Mouse (Mus musculus) limb, embryonic 11.5 days (tissue): Measurements from ENCODE around the gene 2310022B05Rik. TPM values are rescaled to one million over a fixed set of nuclear protein-coding genes. Genes with fewer than 3 reads are reported as not detected.

Experiments
- ATAC-seq: fragments of 200-750 bp; cut with Nextera tagmentation; 2 replicates; pipeline ENCODE4 v1.8.0; 2017; ENCODE audit warnings: low read depth; ENCODE audit not compliant: insufficient number of reproducible peaks, low FRiP score, low TSS enrichment
- DNase-seq: peaks from one replicate; pipeline ENCODE4 v3.0.0-alpha.2; 2015; ENCODE audit warnings: low spot score
- H3K27ac ChIP-seq: fragments of 300-500 bp; sonication (generic); replicated peaks from 2 replicates; pipeline ENCODE4 v1.5.1; 2014; ENCODE audit warnings: low read depth, mild to moderate bottlenecking, low read length
- H3K27me3 ChIP-seq: fragments of 300-500 bp; sonication (generic); 2 replicates; pipeline ENCODE4 v1.6.1; 2014; ENCODE audit warnings: mild to moderate bottlenecking, low read length, mixed read lengths; ENCODE audit not compliant: control insufficient read depth, insufficient read depth
- H3K36me3 ChIP-seq: fragments of 300-500 bp; sonication (generic); 2 replicates; pipeline ENCODE4 v1.6.1; 2014; ENCODE audit warnings: mild to moderate bottlenecking, low read length, moderate library complexity, mixed read lengths; ENCODE audit not compliant: control insufficient read depth, insufficient read depth
- H3K4me1 ChIP-seq: fragments of 300-500 bp; sonication (generic); 2 replicates; pipeline ENCODE4 v1.6.1; 2014; ENCODE audit warnings: low read length, mixed read lengths; ENCODE audit not compliant: control insufficient read depth, insufficient read depth
- H3K4me2 ChIP-seq: fragments of 300-500 bp; sonication (generic); 2 replicates; pipeline ENCODE4 v1.6.1; 2014; ENCODE audit warnings: low read depth, mild to moderate bottlenecking, moderate library complexity; ENCODE audit not compliant: severe bottlenecking
- H3K4me3 ChIP-seq: fragments of 300-500 bp; sonication (generic); 2 replicates; pipeline ENCODE4 v1.5.1; 2014; ENCODE audit warnings: low read depth, low read length
- H3K9ac ChIP-seq: fragments of 300-500 bp; sonication (generic); 2 replicates; pipeline ENCODE4 v1.6.1; 2014; ENCODE audit warnings: mild to moderate bottlenecking, low read length
- H3K9me3 ChIP-seq: fragments of 300-500 bp; sonication (generic); 2 replicates; pipeline ENCODE4 v1.6.1; 2016; ENCODE audit warnings: low read length; ENCODE audit not compliant: control insufficient read depth
- WGBS: fragments of 180-500 bp; shearing (Covaris S2); extraction: QIAGEN DNeasy Blood & Tissue Kit; methylation state at CpG from one replicate; pipeline ENCODE4 v1.1.7; 2014; 5-methylcytosine and 5-hydroxymethylcytosine counted together
- polyA plus RNA-seq: library from polyadenylated mRNA; unstranded; fragments of >200 nt; fragmentation: Nextera tagmentation; extraction: Ambion mirVana; gene quantifications from 2 replicates; pipeline ENCODE4 v1.2.1, GENCODE M21; 2014

The 2310022B05Rik gene
- polyA plus RNA-seq, 1 experiment from 2014 or later: 28.2 TPM

GRCm38 (mm10) chr8:124653568-124654475, 9.3 kb downstream of the 2310022B05Rik start:
- H3K27ac ChIP-seq: no peak overlapping the region
- no peak overlapping the region for H3K9ac ChIP-seq
- H3K27me3 ChIP-seq: no peaks in the 10 kb centered on the region
- 64% methylated on average over 28 of the region's 28 CpGs for WGBS
- H3K4me3 ChIP-seq: no peak overlapping the region
- peaks cover 3% of the 10 kb centered on the region; the same call in 1 of the 2 replicates for H3K4me1 ChIP-seq
- H3K36me3 ChIP-seq: peaks cover 3% of the 10 kb centered on the region; the same call in 1 of the 2 replicates
- DNase-seq: no peak
- H3K4me2 ChIP-seq: no peak overlapping the region
- no peaks in the 10 kb centered on the region for H3K9me3 ChIP-seq
- ATAC-seq: no peak

DNA sequence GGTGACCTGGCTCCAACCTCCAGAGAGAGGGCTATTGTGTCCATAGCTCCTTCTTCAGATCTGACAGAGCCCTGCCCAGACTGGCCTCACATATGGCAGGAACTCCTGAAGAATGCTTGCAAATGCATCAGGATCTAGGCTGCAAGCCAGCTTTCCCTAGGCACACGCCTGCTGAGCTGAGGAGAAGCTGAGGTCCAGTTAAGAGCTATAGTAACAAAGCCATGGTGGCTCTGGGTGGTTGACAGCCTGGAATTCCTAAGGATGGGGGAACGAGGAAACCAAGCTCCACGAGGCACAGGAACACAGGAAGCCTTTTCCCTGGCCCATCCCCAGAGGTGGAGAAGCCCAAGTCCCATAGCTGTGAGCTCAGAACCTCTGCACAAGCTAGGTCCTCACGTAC, 10.6 kb downstream of the 2310022B05Rik start:
- 42% methylated on average over 4 of the region's 4 CpGs for WGBS
- peaks cover 3% of the 10 kb centered on the region; the same call in 1 of the 2 replicates for H3K36me3 ChIP-seq
- H3K27ac ChIP-seq: no peak overlapping the region
- no peak overlapping the region for H3K4me2 ChIP-seq
- no peak overlapping the region for H3K9ac ChIP-seq
- peak; percentile 26 for DNase-seq
- H3K27me3 ChIP-seq: no peaks in the 10 kb centered on the region
- H3K4me1 ChIP-seq: peaks cover 3% of the 10 kb centered on the region; the same call in 1 of the 2 replicates
- no peak overlapping the region for H3K4me3 ChIP-seq
- no peaks in the 10 kb centered on the region for H3K9me3 ChIP-seq
- no peak for ATAC-seq

DNA sequence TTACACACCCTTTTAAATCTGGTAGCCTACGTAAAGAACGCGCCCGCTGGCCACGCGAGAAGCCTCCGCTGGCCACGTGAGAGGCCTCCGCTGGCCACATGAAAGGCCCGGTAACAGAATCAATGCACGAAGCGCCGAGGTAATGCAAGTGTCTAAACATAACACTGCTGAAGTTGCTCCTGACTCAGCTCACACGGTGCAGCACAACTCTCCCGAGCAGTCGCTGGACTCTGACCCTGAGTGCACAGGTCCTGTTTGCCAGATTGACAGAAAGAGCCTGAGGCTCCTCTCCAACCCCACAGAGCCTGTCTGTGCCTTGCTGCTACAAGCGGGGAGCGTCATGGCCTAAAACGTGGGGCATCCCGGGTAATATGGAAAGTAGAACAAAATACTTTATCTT, 11.4 kb downstream of the 2310022B05Rik start:
- peaks cover 3% of the 10 kb centered on the region; the same call in 1 of the 2 replicates for H3K4me1 ChIP-seq

DNA sequence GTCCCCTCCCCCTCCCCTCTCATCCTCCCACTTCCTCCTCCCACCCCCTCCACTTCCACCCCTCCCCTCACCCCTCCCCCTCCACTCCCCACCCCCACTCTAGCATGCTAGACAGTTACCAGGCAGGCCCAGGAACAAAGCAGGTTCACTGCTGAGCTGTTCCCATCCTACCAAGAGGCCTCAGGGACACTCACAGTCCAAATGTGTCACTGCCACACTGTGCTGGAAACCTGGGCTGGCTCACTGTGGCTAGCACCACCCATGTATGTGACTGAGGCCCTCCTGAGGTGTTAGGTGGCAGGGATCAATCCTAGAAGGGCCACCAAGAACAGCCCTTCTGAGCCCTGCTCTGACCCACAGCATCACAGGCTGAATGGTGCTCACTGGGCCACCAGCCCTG, 14.9 kb downstream of the 2310022B05Rik start:
- DNase-seq (no peak), ATAC-seq (no peak)
- Histone ChIP-seq H3K27me3 (no peaks in the 10 kb centered on the region), H3K9me3 (no peaks in the 10 kb centered on the region), H3K4me3 (no peak overlapping the region), H3K36me3 (peaks cover 3% of the 10 kb centered on the region; the same call in 1 of the 2 replicates), H3K9ac (no peak overlapping the region), H3K27ac (no peak overlapping the region), H3K4me1 (peaks cover 3% of the 10 kb centered on the region), H3K4me2 (no peak overlapping the region)

More for the DNA sequence above, 11.4 kb downstream of the 2310022B05Rik start:
- Histone ChIP-seq H3K9ac (no peak overlapping the region), H3K9me3 (no peaks in the 10 kb centered on the region), H3K4me2 (no peak overlapping the region), H3K27ac (no peak overlapping the region), H3K4me3 (no peak overlapping the region), H3K36me3 (peaks cover 3% of the 10 kb centered on the region; the same call in 1 of the 2 replicates), H3K27me3 (no peaks in the 10 kb centered on the region)
- WGBS: 93% methylated on average over 20 of the region's 20 CpGs
- DNase-seq (no peak), ATAC-seq (no peak)

- peak; percentile 35 for DNase-seq
- H3K4me1 ChIP-seq: peaks cover 6% of the 10 kb centered on the region
- peak overlapping the region; percentile 57; the same call in 1 of the 2 replicates for H3K27ac ChIP-seq
- H3K9ac ChIP-seq: 0 out of 2 replicates have a peak overlapping the region, but pooled peaks have one; percentile 3
- 0 out of 2 replicates have a peak, but pooled peaks cover 2% of the 10 kb centered on the region for H3K9me3 ChIP-seq
- no peaks in the 10 kb centered on the region for H3K27me3 ChIP-seq
- H3K36me3 ChIP-seq: no peaks in the 10 kb centered on the region
- 63% methylated on average over 18 of the region's 18 CpGs for WGBS
- ATAC-seq: no peak
- H3K4me3 ChIP-seq: no peak overlapping the region
- no peak overlapping the region for H3K4me2 ChIP-seq
Measured at GRCm38 (mm10) chr8:124643540-124644339, 19.4 kb downstream of the 2310022B05Rik start.

DNA sequence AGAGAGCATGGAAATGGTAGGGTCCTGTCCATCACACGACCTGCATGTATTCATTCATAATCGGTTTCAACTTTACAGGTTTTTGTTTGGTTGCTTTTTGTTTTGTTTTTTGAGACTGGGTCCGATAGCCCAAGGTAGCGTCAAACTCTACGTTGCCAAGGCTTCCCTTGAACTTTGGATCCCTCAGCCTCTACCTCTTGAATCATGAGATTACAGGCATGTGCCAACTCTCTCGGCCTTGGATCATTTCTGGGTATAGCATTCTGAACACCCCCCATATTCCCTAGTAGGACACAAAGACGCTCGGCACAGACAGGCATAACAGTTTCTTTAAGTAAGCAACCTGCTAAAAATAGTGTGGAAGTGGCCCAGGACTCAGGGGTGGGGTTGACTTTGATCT, 21.6 kb downstream of the 2310022B05Rik start:
- Histone ChIP-seq H3K27me3 (no peaks in the 10 kb centered on the region), H3K9ac (no peak overlapping the region), H3K36me3 (0 out of 2 replicates have a peak, but pooled peaks cover 2% of the 10 kb centered on the region), H3K27ac (no peak overlapping the region), H3K9me3 (0 out of 2 replicates have a peak, but pooled peaks cover 2% of the 10 kb centered on the region), H3K4me1 (peaks cover 6% of the 10 kb centered on the region), H3K4me2 (no peak overlapping the region), H3K4me3 (no peak overlapping the region)
- DNase-seq (no peak), ATAC-seq (no peak)
- 92% methylated on average over 8 of the region's 8 CpGs for WGBS

- Histone ChIP-seq H3K9me3 (no peaks in the 10 kb centered on the region), H3K4me2 (no peak overlapping the region), H3K4me1 (no peaks in the 10 kb centered on the region), H3K27me3 (no peaks in the 10 kb centered on the region), H3K9ac (no peak overlapping the region), H3K36me3 (0 out of 2 replicates have a peak, but pooled peaks cover 2% of the 10 kb centered on the region), H3K4me3 (no peak overlapping the region), H3K27ac (no peak overlapping the region)
- DNase-seq (no peak), ATAC-seq (no peak)
- 87% methylated on average over 8 of the region's 8 CpGs for WGBS
Measured at GRCm38 (mm10) chr8:124635247-124635502, 28.0 kb downstream of the 2310022B05Rik start.
